Mouse (Mus musculus): ENCODE results near the gene Riok1.

- TF ChIP-seq CTCF (IDR thresholded peaks at IDR 0.05; ENCODE audit: low read depth, low read length) (no peak), POLR2A (IDR thresholded peaks at IDR 0.05; ENCODE audit: extremely low read depth, insufficient read depth, low read length) (no peak)
These were observed 42.0 kb downstream of the Riok1 start for GRCm38 (mm10) chr13:38078836-38079235.

Data from liver, adult 2 months (tissue).